Mouse (Mus musculus): ENCODE measurements around the gene Catsperz. TPM values are rescaled to one million over a fixed set of nuclear protein-coding genes. Genes with fewer than 3 reads are reported as not detected.

The Catsperz gene
- total and polyA plus RNA-seq, 2 experiments from 2014 or later: 2.2 TPM; not detected in 1

DNA sequence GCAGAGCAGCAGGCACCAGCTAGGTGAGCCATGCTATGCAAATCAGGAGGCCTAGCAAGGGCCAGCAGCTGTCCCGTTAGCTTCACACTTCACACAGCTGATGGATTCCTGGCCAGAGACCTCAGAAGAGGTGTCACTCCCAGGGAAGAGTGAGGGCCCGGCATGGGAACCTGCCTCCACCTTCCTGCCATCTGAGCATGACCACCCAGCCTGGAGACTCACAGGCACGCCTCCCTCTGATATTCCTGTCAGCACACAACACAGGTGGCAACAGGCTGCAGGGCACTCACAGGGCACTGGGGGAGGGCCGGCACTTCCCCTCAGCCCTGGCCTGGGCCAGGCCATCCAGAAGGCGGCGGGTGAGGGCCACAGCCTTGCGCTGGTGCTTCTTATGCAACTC, 30.2 kb upstream of the Catsperz start:
- no peak overlapping the region for H3K4me2 ChIP-seq (ENCODE audit: low read depth, low read length)
- TF ChIP-seq EP300 (IDR thresholded peaks at IDR 0.05; ENCODE audit: low read depth): no peak; the same call in 1 of the 2 replicates
- peak; percentile 35 for TF ChIP-seq CTCF (IDR thresholded peaks at IDR 0.05; ENCODE audit: low read depth)
- H3K36me3 ChIP-seq (replicated peaks; ENCODE audit: control insufficient read depth, insufficient read depth, low read length): peaks cover 39% of the 10 kb centered on the region
- H3K9ac ChIP-seq (replicated peaks; ENCODE audit: low read depth, low read length): 0 out of 2 replicates have a peak overlapping the region, but pooled peaks have one; percentile 29
- peaks cover 30% of the 10 kb centered on the region for H3K4me1 ChIP-seq (ENCODE audit: control insufficient read depth, insufficient read depth)
- 34% methylated on average over 7 of the region's 7 CpGs for WGBS
- peak overlapping the region; percentile 54 for H3K27ac ChIP-seq (ENCODE audit: low read depth)
- H3K4me3 ChIP-seq (ENCODE audit: low read depth, low read length): no peak overlapping the region
- peak; percentile 75 for DNase-seq (ENCODE audit: low spot score)
- peak; percentile 53 for ATAC-seq (ENCODE audit: insufficient read depth, low read depth)
- H3K27me3 ChIP-seq (ENCODE audit: control insufficient read depth, insufficient read depth, low read length): no peaks in the 10 kb centered on the region
- no peaks in the 10 kb centered on the region for H3K9me3 ChIP-seq (replicated peaks; ENCODE audit: control insufficient read depth, low read length)

DNA sequence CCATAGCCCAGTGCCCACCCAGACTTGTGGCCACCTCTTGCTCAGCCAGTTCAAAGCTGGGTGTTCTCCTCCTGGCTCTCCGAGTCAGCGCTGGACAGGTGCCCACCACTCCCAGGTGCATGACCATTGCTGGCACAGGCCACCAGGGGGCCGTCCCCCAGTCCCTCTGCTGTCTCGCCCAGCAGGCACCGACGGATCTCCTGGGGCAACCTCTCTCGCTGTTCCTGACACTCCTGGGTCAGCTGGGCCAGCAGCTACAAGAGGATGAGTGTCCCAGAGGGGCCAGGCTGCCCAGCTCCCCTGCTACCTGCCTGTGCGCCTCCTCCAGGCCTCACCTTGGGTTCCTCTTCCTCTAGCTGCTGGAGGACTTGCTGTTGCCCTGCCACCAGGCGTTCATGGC, 28.9 kb upstream of the Catsperz start:
- Histone ChIP-seq H3K27ac (ENCODE audit: low read depth) (no peak overlapping the region), H3K27me3 (ENCODE audit: control insufficient read depth, insufficient read depth, low read length) (no peaks in the 10 kb centered on the region), H3K9ac (replicated peaks; ENCODE audit: low read depth, low read length) (no peak overlapping the region), H3K4me3 (ENCODE audit: low read depth, low read length) (no peak overlapping the region), H3K4me2 (ENCODE audit: low read depth, low read length) (no peak overlapping the region), H3K4me1 (ENCODE audit: control insufficient read depth, insufficient read depth) (peaks cover 30% of the 10 kb centered on the region), H3K36me3 (replicated peaks; ENCODE audit: control insufficient read depth, insufficient read depth, low read length) (peaks cover 25% of the 10 kb centered on the region), H3K9me3 (replicated peaks; ENCODE audit: control insufficient read depth, low read length) (no peaks in the 10 kb centered on the region)
- ATAC-seq (ENCODE audit: insufficient read depth, low read depth) (no peak), DNase-seq (ENCODE audit: low spot score) (peak; percentile 30)
- WGBS: 50% methylated on average over 9 of the region's 9 CpGs
- TF ChIP-seq EP300 (IDR thresholded peaks at IDR 0.05; ENCODE audit: low read depth): no peak
- peak; percentile 45 for TF ChIP-seq CTCF (IDR thresholded peaks at IDR 0.05; ENCODE audit: low read depth)

DNA sequence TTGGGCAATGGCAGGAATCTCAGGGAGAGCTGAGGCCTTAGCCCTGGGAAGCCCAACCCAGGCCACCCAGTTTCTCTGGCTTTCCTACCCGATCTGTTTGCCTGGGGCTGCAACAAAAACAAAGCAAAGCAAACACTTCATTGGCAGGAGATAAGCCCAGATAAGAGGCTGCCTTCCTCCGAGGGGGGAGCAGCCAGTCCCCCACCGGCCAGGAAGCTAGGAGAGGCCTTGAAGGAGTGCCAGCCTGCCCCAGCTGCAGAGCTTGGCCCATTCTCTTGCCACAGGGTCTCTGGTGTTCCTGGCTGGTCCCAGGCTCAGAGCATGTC, 27.5 kb upstream of the Catsperz start:
- H3K4me1 ChIP-seq (ENCODE audit: control insufficient read depth, insufficient read depth): peaks cover 30% of the 10 kb centered on the region
- peak overlapping the region; percentile 81 for H3K4me2 ChIP-seq (ENCODE audit: low read depth, low read length)
- peak overlapping the region; percentile 74 for H3K9ac ChIP-seq (replicated peaks; ENCODE audit: low read depth, low read length)
- no peak for DNase-seq (ENCODE audit: low spot score)
- H3K36me3 ChIP-seq (replicated peaks; ENCODE audit: control insufficient read depth, insufficient read depth, low read length): peaks cover 13% of the 10 kb centered on the region; the same call in 1 of the 2 replicates
- ATAC-seq (ENCODE audit: insufficient read depth, low read depth): no peak
- WGBS: 9% methylated on average over 3 of the region's 3 CpGs
- H3K27me3 ChIP-seq (ENCODE audit: control insufficient read depth, insufficient read depth, low read length): no peaks in the 10 kb centered on the region
- no peaks in the 10 kb centered on the region for H3K9me3 ChIP-seq (replicated peaks; ENCODE audit: control insufficient read depth, low read length)
- TF ChIP-seq CTCF (IDR thresholded peaks at IDR 0.05; ENCODE audit: low read depth): no peak
- no peak for TF ChIP-seq EP300 (IDR thresholded peaks at IDR 0.05; ENCODE audit: low read depth)
- H3K4me3 ChIP-seq (ENCODE audit: low read depth, low read length): peak overlapping the region; percentile 71
- H3K27ac ChIP-seq (ENCODE audit: low read depth): peak overlapping the region; percentile 96

DNA sequence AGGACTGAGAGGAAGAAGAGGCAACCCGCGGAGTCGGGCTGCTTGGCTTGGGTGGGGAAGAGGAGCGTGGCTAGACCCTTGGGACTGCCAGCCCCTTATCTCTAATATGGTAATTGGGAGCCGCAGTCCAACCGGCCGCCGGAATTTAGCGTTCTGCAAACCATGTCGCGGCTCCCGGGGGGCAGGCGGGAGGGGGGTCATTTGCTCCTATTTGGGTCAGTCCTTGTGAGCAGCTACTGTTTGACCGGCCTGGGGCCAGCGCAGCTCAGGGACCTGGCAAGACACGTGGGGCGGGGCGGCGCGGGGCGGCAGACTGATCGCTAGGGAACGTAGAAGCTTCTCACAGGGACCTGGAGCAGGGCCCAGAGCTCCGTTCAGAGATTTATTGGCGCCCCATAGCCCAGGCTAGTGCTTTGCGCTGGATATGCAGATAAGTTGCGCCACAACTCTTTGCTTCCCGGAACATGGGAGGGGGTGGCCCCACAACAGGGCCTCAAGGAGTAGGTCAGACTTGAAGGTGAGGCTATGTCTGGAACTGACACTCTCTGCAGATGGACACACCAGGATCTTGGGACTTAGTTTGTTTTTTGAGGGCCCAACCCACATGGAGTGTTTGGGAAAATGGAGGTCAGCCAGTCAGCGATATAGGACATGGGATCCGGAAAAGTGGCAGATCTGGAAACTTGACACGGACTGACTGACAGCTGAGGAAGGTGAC, 27.0 kb upstream of the Catsperz start:
- 1% methylated on average over 31 of the region's 31 CpGs for WGBS

DNA sequence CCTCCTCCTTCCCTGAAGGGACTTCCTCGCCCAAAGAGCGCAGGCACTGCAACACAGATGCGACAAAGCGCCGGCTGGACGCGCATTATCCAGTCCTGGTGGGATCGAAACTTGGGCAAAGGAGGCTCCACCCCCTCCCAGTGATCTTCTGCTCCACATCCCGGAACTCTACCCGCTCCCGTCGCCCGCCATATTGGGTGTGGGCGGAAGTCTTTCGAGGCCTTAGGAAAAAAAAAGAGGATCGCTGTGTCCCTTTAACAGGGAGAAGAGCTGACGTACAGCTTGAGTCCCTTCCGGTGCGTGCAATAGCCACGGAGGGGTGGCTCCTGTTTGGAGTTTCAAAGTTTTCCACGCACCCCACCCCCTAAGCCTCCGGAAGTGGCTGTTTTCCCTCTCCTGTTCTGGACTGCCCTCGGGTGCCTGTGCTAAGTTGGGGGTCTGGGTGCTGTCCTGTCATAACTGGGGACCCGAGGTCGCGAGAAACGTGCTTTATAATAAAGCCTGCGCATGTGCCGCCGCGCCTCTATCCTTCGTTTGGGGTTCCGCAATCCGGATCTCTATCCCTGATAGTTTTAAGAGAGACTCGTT, 26.3 kb upstream of the Catsperz start:
- Histone ChIP-seq H3K9me3 (replicated peaks; ENCODE audit: control insufficient read depth, low read length) (no peaks in the 10 kb centered on the region), H3K4me1 (ENCODE audit: control insufficient read depth, insufficient read depth) (peaks cover 30% of the 10 kb centered on the region), H3K9ac (replicated peaks; ENCODE audit: low read depth, low read length) (peak overlapping the region; percentile 74), H3K27ac (ENCODE audit: low read depth) (peak overlapping the region; percentile 96), H3K27me3 (ENCODE audit: control insufficient read depth, insufficient read depth, low read length) (no peaks in the 10 kb centered on the region), H3K4me2 (ENCODE audit: low read depth, low read length) (peak overlapping the region; percentile 81), H3K36me3 (replicated peaks; ENCODE audit: control insufficient read depth, insufficient read depth, low read length) (0 out of 2 replicates have a peak, but pooled peaks cover 7% of the 10 kb centered on the region), H3K4me3 (ENCODE audit: low read depth, low read length) (peak overlapping the region; percentile 71)
- ATAC-seq (ENCODE audit: insufficient read depth, low read depth) (peak; percentile 75), DNase-seq (ENCODE audit: low spot score) (peak; percentile 97)
- no peak for TF ChIP-seq CTCF (IDR thresholded peaks at IDR 0.05; ENCODE audit: low read depth)
- TF ChIP-seq EP300 (IDR thresholded peaks at IDR 0.05; ENCODE audit: low read depth): peak; percentile 94
- WGBS: under 1% methylated on average over 35 of the region's 35 CpGs

More for the DNA sequence above, 27.0 kb upstream of the Catsperz start:
- Histone ChIP-seq H3K36me3 (replicated peaks; ENCODE audit: control insufficient read depth, insufficient read depth, low read length) (0 out of 2 replicates have a peak, but pooled peaks cover 7% of the 10 kb centered on the region), H3K27ac (ENCODE audit: low read depth) (peak overlapping the region; percentile 96), H3K27me3 (ENCODE audit: control insufficient read depth, insufficient read depth, low read length) (no peaks in the 10 kb centered on the region), H3K4me1 (ENCODE audit: control insufficient read depth, insufficient read depth) (peaks cover 30% of the 10 kb centered on the region), H3K9me3 (replicated peaks; ENCODE audit: control insufficient read depth, low read length) (no peaks in the 10 kb centered on the region), H3K4me3 (ENCODE audit: low read depth, low read length) (peak overlapping the region; percentile 71), H3K4me2 (ENCODE audit: low read depth, low read length) (peak overlapping the region; percentile 81), H3K9ac (replicated peaks; ENCODE audit: low read depth, low read length) (peak overlapping the region; percentile 74)
- 0 out of 2 replicates have a peak, but pooled peaks have one; percentile 4 for TF ChIP-seq EP300 (IDR thresholded peaks at IDR 0.05; ENCODE audit: low read depth)
- TF ChIP-seq CTCF (IDR thresholded peaks at IDR 0.05; ENCODE audit: low read depth): no peak
- peak; percentile 45 for ATAC-seq (ENCODE audit: insufficient read depth, low read depth)
- peak; percentile 80 for DNase-seq (ENCODE audit: low spot score)
